Mouse (Mus musculus): ENCODE results near the gene Gm4027. TPM values are rescaled to one million over a fixed set of nuclear protein-coding genes. Genes with fewer than 3 reads are reported as not detected.

Gene Gm4027
- polyA plus RNA-seq (2012; rRNA removed): not detected in 2 replicates

GRCm38 (mm10) chr12:87618569-87618968 lies at the start of gene Gm4027:
Gene Gm4027, plus strand, starts transcription at chr12:87618869.

GRCm38 (mm10) chr12:87602388-87602787 lies 16.3 kb upstream of the Gm4027 start, which contains the start of gene Oog1:
Gene Oog1, plus strand, starts transcription at chr12:87602688.

GRCm38 (mm10) chr12:87644520-87644919 lies 25.9 kb downstream of the Gm4027 start, which contains the start of gene Gm16381:
Gene Gm16381, minus strand, starts transcription at chr12:87644620.

Other genes with a start within 250 kb of the Gm4027 start
- gene Sptlc2, start 230.5 kb upstream of the Gm4027 start, polyA plus RNA-seq (2012; rRNA removed): 13.5 and 14.3 TPM in 2 replicates
- 32.5 and 32.8 TPM in 2 replicates for gene Slirp, start 175.0 kb upstream of the Gm4027 start, polyA plus RNA-seq (2012; rRNA removed)
- 12.8 and 17.1 TPM in 2 replicates for gene Alkbh1, start 174.9 kb upstream of the Gm4027 start, polyA plus RNA-seq (2012; rRNA removed)
- 15.4 and 15.6 TPM in 2 replicates for gene Snw1, start 146.6 kb upstream of the Gm4027 start, polyA plus RNA-seq (2012; rRNA removed)
- not detected in 2 replicates for gene Gm5788, start 124.1 kb upstream of the Gm4027 start, polyA plus RNA-seq (2012; rRNA removed)
- not detected in 2 replicates for gene Gm8300, start 104.6 kb upstream of the Gm4027 start, polyA plus RNA-seq (2012; rRNA removed)
- not detected in 2 replicates for gene Oog1, start 16.2 kb upstream of the Gm4027 start, polyA plus RNA-seq (2012; rRNA removed)
- not detected in 2 replicates for gene Gm16381, start 25.8 kb downstream of the Gm4027 start, polyA plus RNA-seq (2012; rRNA removed)
- not detected in 2 replicates for gene Gm21319, start 156.9 kb downstream of the Gm4027 start, polyA plus RNA-seq (2012; rRNA removed)
- gene Gm21936, start 176.6 kb downstream of the Gm4027 start, polyA plus RNA-seq (2012; rRNA removed): not detected in 2 replicates
- gene BB287469, start 197.7 kb downstream of the Gm4027 start, polyA plus RNA-seq (2012; rRNA removed): 0.01 and 0.20 TPM in 2 replicates
- not detected in 2 replicates for gene Gm2001, start 223.5 kb downstream of the Gm4027 start, polyA plus RNA-seq (2012; rRNA removed)

All from liver, embryonic 18 days (tissue).